Mouse (Mus musculus): Measurements from ENCODE around the gene Ptger2. TPM values are rescaled to one million over a fixed set of nuclear protein-coding genes. Genes with fewer than 3 reads are reported as not detected.
A peak's percentile ranks its signal among the peaks of the same experiment; 100 is the strongest.
"Not testable (repeated sequence)": the region's sequence is repeated elsewhere in the genome, so short reads cannot be mapped to it uniquely, and the experiment has no call there.

The Ptger2 gene
- 0.58 and 0.64 TPM in 2 replicates for polyA plus RNA-seq (2015; fragmentation: Nextera tagmentation; extraction: Ambion mirVana)

- Histone ChIP-seq H3K9ac (ENCODE audit: low read depth, low read length) (peak within 1 kb of the TSS; percentile 13; the same call in 1 of the 2 replicates), H3K27ac (ENCODE audit: low read length) (peak within 1 kb of the TSS; percentile 51), H3K4me3 (ENCODE audit: low read depth, low read length) (peak within 1 kb of the TSS; percentile 54), H3K4me2 (ENCODE audit: low read depth, low read length) (peak within 1 kb of the TSS; percentile 46), H3K27me3 (ENCODE audit: control insufficient read depth, insufficient read depth, low read depth, low read length) (peaks cover 11% of the 10 kb centered on the region)
- H3K4me1 ChIP-seq (ENCODE audit: control insufficient read depth, low read depth, low read length); H3K9me3 ChIP-seq (replicated peaks; ENCODE audit: control insufficient read depth, low read length); ATAC-seq (ENCODE audit: low read depth); H3K36me3 ChIP-seq (ENCODE audit: control insufficient read depth, insufficient read depth): not testable (repeated sequence)
- 49% methylated on average over 6 of the region's 6 CpGs for WGBS (ENCODE audit: insufficient replicate concordance)
Measured at GRCm38 (mm10) chr14:44987674-44988355, at the start of gene Ptger2. Gene Ptger2 (plus strand): TSS chr14:44988195.

DNA sequence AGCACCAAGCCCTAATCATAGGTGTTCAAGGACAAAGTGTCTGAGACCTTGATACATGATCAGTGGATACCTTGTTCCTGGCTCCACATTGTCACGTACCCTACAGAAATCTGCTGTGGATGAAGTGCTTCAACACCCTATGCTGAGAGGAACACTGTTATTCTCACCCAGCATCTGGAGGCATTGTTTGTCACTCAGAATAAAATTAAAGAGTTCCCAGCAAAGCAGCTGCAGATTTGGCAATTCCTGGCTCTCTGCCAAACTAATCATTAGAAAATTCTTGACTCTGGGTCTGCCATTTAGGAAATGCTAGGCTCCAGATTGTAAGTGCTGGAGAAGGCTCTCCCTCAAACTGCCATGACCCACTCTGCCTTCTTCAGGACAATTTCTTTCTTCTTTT lies 27.2 kb upstream of the Ptger2 start:
- whole genome bisulfite sequencing (ENCODE audit: insufficient replicate concordance), result 61% methylated on average over 1 of the region's 1 CpGs
- no peak overlapping the region for H3K4me3 ChIP-seq (ENCODE audit: low read depth, low read length)
- no peaks in the 10 kb centered on the region for H3K9me3 ChIP-seq (replicated peaks; ENCODE audit: control insufficient read depth, low read length)
- no peak overlapping the region for H3K4me2 ChIP-seq (ENCODE audit: low read depth, low read length)
- H3K9ac ChIP-seq (ENCODE audit: low read depth, low read length), result no peak overlapping the region
- no peak overlapping the region for H3K27ac ChIP-seq (ENCODE audit: low read length)
- H3K36me3 ChIP-seq (ENCODE audit: control insufficient read depth, insufficient read depth), result no peaks in the 10 kb centered on the region
- H3K4me1 ChIP-seq (ENCODE audit: control insufficient read depth, low read depth, low read length), result no peaks in the 10 kb centered on the region
- H3K27me3 ChIP-seq (ENCODE audit: control insufficient read depth, insufficient read depth, low read depth, low read length), result no peaks in the 10 kb centered on the region
- ATAC-seq (ENCODE audit: low read depth), result no peak

- ATAC-seq (ENCODE audit: low read depth); H3K4me3 ChIP-seq (ENCODE audit: low read depth, low read length); H3K27me3 ChIP-seq (ENCODE audit: control insufficient read depth, insufficient read depth, low read depth, low read length); H3K9me3 ChIP-seq (replicated peaks; ENCODE audit: control insufficient read depth, low read length); H3K27ac ChIP-seq (ENCODE audit: low read length); H3K4me2 ChIP-seq (ENCODE audit: low read depth, low read length); H3K4me1 ChIP-seq (ENCODE audit: control insufficient read depth, low read depth, low read length); H3K36me3 ChIP-seq (ENCODE audit: control insufficient read depth, insufficient read depth); H3K9ac ChIP-seq (ENCODE audit: low read depth, low read length): not testable (repeated sequence)
- WGBS (ENCODE audit: insufficient replicate concordance), result 2% methylated on average over 4 of the region's 4 CpGs
Measured at GRCm38 (mm10) chr14:44977278-44977677, 10.7 kb upstream of the Ptger2 start.

DNA sequence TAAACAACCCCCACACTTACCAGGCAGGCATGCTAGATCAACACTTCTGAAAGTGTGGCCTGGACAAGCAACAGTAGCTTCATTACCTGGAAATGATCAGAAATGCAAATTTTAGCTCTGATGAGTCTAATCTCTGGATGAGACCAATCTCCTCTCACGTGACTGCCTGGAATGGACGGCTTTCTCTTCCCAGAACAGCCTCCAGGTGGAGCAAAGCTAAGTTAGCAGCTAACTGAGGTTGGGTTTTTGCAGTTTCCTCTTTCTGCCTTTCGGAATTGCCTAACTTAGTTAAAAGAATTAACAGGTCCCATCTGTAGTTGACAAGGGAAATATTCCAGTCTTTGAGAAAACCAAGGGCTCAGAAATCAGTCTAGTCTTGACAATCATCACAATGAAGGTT lies 8.1 kb upstream of the Ptger2 start:
- Histone ChIP-seq H3K4me2 (ENCODE audit: low read depth, low read length) (no peak overlapping the region), H3K4me3 (ENCODE audit: low read depth, low read length) (no peak overlapping the region), H3K36me3 (ENCODE audit: control insufficient read depth, insufficient read depth) (no peaks in the 10 kb centered on the region), H3K9me3 (replicated peaks; ENCODE audit: control insufficient read depth, low read length) (no peaks in the 10 kb centered on the region), H3K9ac (ENCODE audit: low read depth, low read length) (no peak overlapping the region), H3K4me1 (ENCODE audit: control insufficient read depth, low read depth, low read length) (no peaks in the 10 kb centered on the region), H3K27ac (ENCODE audit: low read length) (no peak overlapping the region), H3K27me3 (ENCODE audit: control insufficient read depth, insufficient read depth, low read depth, low read length) (no peaks in the 10 kb centered on the region)
- ATAC-seq (ENCODE audit: low read depth), result no peak
- WGBS (ENCODE audit: insufficient replicate concordance), result 9% methylated on average over 3 of the region's 3 CpGs

DNA sequence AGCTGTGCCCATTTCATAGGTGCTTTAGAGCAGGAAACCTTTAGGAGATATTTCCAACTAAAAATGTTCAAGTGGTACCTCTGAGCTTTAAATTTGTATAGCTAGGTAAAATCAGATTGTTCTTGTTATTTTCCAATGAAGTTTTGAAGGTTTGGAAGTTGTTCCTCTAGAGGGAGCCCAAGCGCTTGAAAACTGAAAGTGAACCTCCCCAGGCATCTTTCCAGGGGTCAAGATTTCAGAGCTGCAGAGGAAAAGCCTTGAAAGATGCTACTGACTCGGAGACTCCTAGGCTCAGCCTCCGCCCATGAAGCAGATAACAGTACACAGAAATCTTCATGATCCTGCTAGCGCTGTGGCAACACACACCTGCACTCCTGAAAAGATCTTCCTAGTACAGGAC lies 6.5 kb upstream of the Ptger2 start:
- no peaks in the 10 kb centered on the region for H3K27me3 ChIP-seq (ENCODE audit: control insufficient read depth, insufficient read depth, low read depth, low read length)
- H3K36me3 ChIP-seq (ENCODE audit: control insufficient read depth, insufficient read depth), result no peaks in the 10 kb centered on the region
- no peak overlapping the region for H3K27ac ChIP-seq (ENCODE audit: low read length)
- ATAC-seq (ENCODE audit: low read depth), result no peak
- H3K4me1 ChIP-seq (ENCODE audit: control insufficient read depth, low read depth, low read length), result no peaks in the 10 kb centered on the region
- no peak overlapping the region for H3K9ac ChIP-seq (ENCODE audit: low read depth, low read length)
- no peaks in the 10 kb centered on the region for H3K9me3 ChIP-seq (replicated peaks; ENCODE audit: control insufficient read depth, low read length)
- H3K4me3 ChIP-seq (ENCODE audit: low read depth, low read length), result no peak overlapping the region
- whole genome bisulfite sequencing (ENCODE audit: insufficient replicate concordance), result 9% methylated on average over 4 of the region's 4 CpGs
- H3K4me2 ChIP-seq (ENCODE audit: low read depth, low read length), result no peak overlapping the region

GRCm38 (mm10) chr14:44984106-44984505 lies 3.9 kb upstream of the Ptger2 start:
- Histone ChIP-seq H3K27ac (ENCODE audit: low read length) (no peak overlapping the region), H3K4me3 (ENCODE audit: low read depth, low read length) (no peak overlapping the region), H3K9me3 (replicated peaks; ENCODE audit: control insufficient read depth, low read length) (no peaks in the 10 kb centered on the region), H3K4me2 (ENCODE audit: low read depth, low read length) (no peak overlapping the region), H3K9ac (ENCODE audit: low read depth, low read length) (no peak overlapping the region), H3K4me1 (ENCODE audit: control insufficient read depth, low read depth, low read length) (no peaks in the 10 kb centered on the region), H3K27me3 (ENCODE audit: control insufficient read depth, insufficient read depth, low read depth, low read length) (peaks cover 6% of the 10 kb centered on the region; the same call in 1 of the 2 replicates), H3K36me3 (ENCODE audit: control insufficient read depth, insufficient read depth) (no peaks in the 10 kb centered on the region)
- WGBS (ENCODE audit: insufficient replicate concordance), result 53% methylated on average over 9 of the region's 9 CpGs
- ATAC-seq (ENCODE audit: low read depth), result no peak

DNA sequence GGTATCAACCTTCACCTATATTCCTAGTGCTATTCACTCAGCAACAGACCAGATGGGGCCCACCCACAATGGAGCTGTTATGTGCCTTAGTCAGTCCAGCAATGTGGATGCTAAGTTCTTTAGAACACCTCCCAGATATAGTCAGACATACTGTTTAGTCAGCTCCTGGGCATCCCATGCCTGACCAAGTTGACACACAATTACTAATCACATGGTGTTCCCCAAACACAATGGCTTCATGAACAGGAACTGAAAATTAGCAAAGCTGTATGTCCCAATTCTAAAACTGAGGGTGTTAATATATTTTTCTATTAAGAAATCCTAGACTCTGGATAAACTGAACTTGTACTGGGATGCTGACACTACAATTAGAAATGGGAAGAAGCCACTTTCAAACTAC lies 1.7 kb upstream of the Ptger2 start:
- no peak overlapping the region for H3K9ac ChIP-seq (ENCODE audit: low read depth, low read length)
- no peaks in the 10 kb centered on the region for H3K9me3 ChIP-seq (replicated peaks; ENCODE audit: control insufficient read depth, low read length)
- peaks cover 11% of the 10 kb centered on the region for H3K27me3 ChIP-seq (ENCODE audit: control insufficient read depth, insufficient read depth, low read depth, low read length)
- H3K4me1 ChIP-seq (ENCODE audit: control insufficient read depth, low read depth, low read length), result no peaks in the 10 kb centered on the region
- ATAC-seq (ENCODE audit: low read depth), result no peak
- no peak overlapping the region for H3K4me2 ChIP-seq (ENCODE audit: low read depth, low read length)
- H3K27ac ChIP-seq (ENCODE audit: low read length), result no peak overlapping the region
- H3K36me3 ChIP-seq (ENCODE audit: control insufficient read depth, insufficient read depth), result no peaks in the 10 kb centered on the region
- no peak overlapping the region for H3K4me3 ChIP-seq (ENCODE audit: low read depth, low read length)

DNA sequence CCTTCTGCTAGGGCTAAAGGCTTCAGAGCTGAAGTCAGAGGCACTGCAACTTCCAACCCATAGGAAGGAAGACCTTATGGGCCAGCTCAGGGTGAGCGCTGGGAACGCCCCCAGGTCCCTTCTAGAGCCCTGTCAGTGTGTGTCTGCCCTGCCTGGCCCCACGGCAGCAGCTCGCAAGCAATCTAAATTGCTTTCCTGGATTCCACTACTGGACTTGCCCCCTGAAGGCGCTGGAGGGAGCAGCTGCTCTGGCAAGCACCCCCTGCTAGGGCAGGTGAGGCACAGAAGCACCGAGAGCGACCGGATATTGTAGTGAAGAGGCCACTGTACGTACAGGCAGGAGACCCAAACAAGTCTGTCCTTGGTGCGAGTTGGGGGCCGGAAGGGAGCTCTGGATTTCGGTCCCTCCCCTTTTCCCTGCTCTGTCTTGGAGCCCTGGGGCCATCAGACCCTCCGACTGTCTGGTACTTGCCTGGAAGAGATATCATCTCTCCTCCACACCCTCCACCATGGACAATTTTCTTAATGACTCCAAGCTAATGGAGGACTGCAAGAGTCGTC lies 541 bp downstream of the Ptger2 start:
- peak overlapping the region; percentile 51 for H3K27ac ChIP-seq (ENCODE audit: low read length)

DNA sequence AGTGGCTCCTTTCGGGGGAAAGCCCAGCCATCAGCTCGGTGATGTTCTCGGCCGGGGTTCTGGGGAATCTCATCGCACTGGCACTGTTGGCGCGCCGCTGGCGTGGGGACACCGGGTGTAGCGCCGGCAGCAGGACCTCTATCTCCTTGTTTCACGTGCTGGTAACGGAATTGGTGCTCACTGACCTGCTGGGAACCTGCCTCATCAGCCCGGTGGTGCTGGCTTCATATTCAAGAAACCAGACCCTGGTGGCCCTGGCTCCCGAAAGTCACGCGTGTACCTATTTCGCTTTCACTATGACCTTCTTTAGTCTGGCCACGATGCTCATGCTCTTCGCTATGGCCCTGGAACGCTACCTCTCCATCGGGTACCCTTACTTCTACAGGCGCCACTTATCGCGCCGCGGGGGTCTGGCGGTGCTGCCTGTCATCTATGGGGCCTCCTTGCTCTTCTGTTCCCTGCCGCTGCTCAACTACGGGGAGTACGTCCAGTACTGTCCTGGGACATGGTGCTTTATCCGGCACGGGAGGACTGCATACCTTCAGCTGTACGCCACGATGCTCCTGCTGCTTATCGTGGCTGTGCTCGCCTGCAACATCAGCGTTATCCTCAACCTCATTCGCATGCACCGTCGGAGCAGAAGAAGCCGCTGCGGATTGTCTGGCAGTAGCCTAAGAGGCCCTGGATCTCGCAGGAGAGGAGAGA lies 1.2 kb downstream of the Ptger2 start:
- ATAC-seq (ENCODE audit: low read depth), result no peak
- under 1% methylated on average over 45 of the region's 45 CpGs for WGBS (ENCODE audit: insufficient replicate concordance)
- H3K9ac ChIP-seq (ENCODE audit: low read depth, low read length), result peak overlapping the region; percentile 13; the same call in 1 of the 2 replicates

More for the DNA sequence above, 541 bp downstream of the Ptger2 start:
- H3K9ac ChIP-seq (ENCODE audit: low read depth, low read length), result peak overlapping the region; percentile 13; the same call in 1 of the 2 replicates
- no peaks in the 10 kb centered on the region for H3K4me1 ChIP-seq (ENCODE audit: control insufficient read depth, low read depth, low read length)
- H3K9me3 ChIP-seq (replicated peaks; ENCODE audit: control insufficient read depth, low read length), result no peaks in the 10 kb centered on the region
- no peaks in the 10 kb centered on the region for H3K36me3 ChIP-seq (ENCODE audit: control insufficient read depth, insufficient read depth)
- H3K4me2 ChIP-seq (ENCODE audit: low read depth, low read length), result peak overlapping the region; percentile 46
- H3K4me3 ChIP-seq (ENCODE audit: low read depth, low read length), result peak overlapping the region; percentile 54
- peaks cover 11% of the 10 kb centered on the region for H3K27me3 ChIP-seq (ENCODE audit: control insufficient read depth, insufficient read depth, low read depth, low read length)
- ATAC-seq (ENCODE audit: low read depth), result 0 out of 2 replicates have a peak, but pooled peaks have one; percentile 7
- WGBS (ENCODE audit: insufficient replicate concordance), result under 1% methylated on average over 14 of the region's 14 CpGs

More for the DNA sequence above, 1.2 kb downstream of the Ptger2 start:
- no peaks in the 10 kb centered on the region for H3K36me3 ChIP-seq (ENCODE audit: control insufficient read depth, insufficient read depth)
- peak overlapping the region; percentile 46 for H3K4me2 ChIP-seq (ENCODE audit: low read depth, low read length)
- H3K9me3 ChIP-seq (replicated peaks; ENCODE audit: control insufficient read depth, low read length), result no peaks in the 10 kb centered on the region
- peak overlapping the region; percentile 54 for H3K4me3 ChIP-seq (ENCODE audit: low read depth, low read length)
- peaks cover 11% of the 10 kb centered on the region for H3K27me3 ChIP-seq (ENCODE audit: control insufficient read depth, insufficient read depth, low read depth, low read length)
- no peaks in the 10 kb centered on the region for H3K4me1 ChIP-seq (ENCODE audit: control insufficient read depth, low read depth, low read length)
- H3K27ac ChIP-seq (ENCODE audit: low read length), result no peak overlapping the region
